Mouse (Mus musculus): ENCODE results near the gene Sde2. TPM values are rescaled to one million over a fixed set of nuclear protein-coding genes. Genes with fewer than 3 reads are reported as not detected.

Sde2 gene
- polyA plus RNA-seq, 2 experiments from 2014 or later = 44.4 to 50.2 TPM

Other genes with a start within 250 kb of the Sde2 start
- gene Lin9, start 210.0 kb upstream of the Sde2 start, polyA plus RNA-seq (2017; shearing (Covaris generic)) = 10 to 100 TPM; 19.8 to 20.6 TPM
- under 1 TPM in 1 of 2 experiments, not detected in 1; 0.19 TPM for gene Mixl1, start 154.1 kb upstream of the Sde2 start, polyA plus RNA-seq (2017; shearing (Covaris generic))
- 10 to 100 TPM; 11.2 to 16.1 TPM for gene Acbd3, start 125.1 kb upstream of the Sde2 start, polyA plus RNA-seq (2017; shearing (Covaris generic))
- gene H3f3a, start 37.2 kb upstream of the Sde2 start, polyA plus RNA-seq (2017; shearing (Covaris generic)) = 100 to 1,000 TPM; 579 to 648 TPM
- not detected for gene Lefty2, start 42.0 kb downstream of the Sde2 start, polyA plus RNA-seq (2017; shearing (Covaris generic))
- gene Pycr2, start 53.2 kb downstream of the Sde2 start, polyA plus RNA-seq (2017; shearing (Covaris generic)) = 10 to 100 TPM; 40.9 to 59.2 TPM
- not detected for gene Lefty1, start 83.9 kb downstream of the Sde2 start, polyA plus RNA-seq (2017; shearing (Covaris generic))
- gene Tmem63a, start 91.2 kb downstream of the Sde2 start, polyA plus RNA-seq (2017; shearing (Covaris generic)) = 10 to 100 TPM; 17.2 to 34.7 TPM
- 100 to 1,000 TPM; 247 to 262 TPM for gene Ephx1, start 169.8 kb downstream of the Sde2 start, polyA plus RNA-seq (2017; shearing (Covaris generic))
- gene 9130409I23Rik, start 200.1 kb downstream of the Sde2 start, polyA plus RNA-seq (2017; shearing (Covaris generic)) = not detected

Measured in CD4-positive, CD25-positive, alpha-beta regulatory T cell, adult 4 months (primary cell).